Mouse (Mus musculus): Measurements from ENCODE around the gene Tfg.

Tfg gene

GRCm38 (mm10) chr16:56669520-56669919 lies 47.7 kb downstream of the Tfg start:
- TF ChIP-seq POU5F1 (IDR thresholded peaks at IDR 0.05; ENCODE audit: borderline replicate concordance, low read length) (no peak), NANOG (IDR thresholded peaks at IDR 0.05; ENCODE audit: borderline replicate concordance, low read length) (no peak), CTCF (conservative IDR thresholded peaks at IDR 0.05; ENCODE audit: low read length) (no peak)
- Histone ChIP-seq H3K4me3 (replicated peaks; ENCODE audit: low read length) (no peak overlapping the region), H3K36me3 (ENCODE audit: insufficient read depth, low read length) (no peaks in the 10 kb centered on the region), H3K9me3 (ENCODE audit: low read length) (no peaks in the 10 kb centered on the region), H3K4me1 (replicated peaks; ENCODE audit: low read depth, low read length) (no peaks in the 10 kb centered on the region), H3K27me3 (ENCODE audit: insufficient read depth, low read length) (no peaks in the 10 kb centered on the region)

- H3K4me3 ChIP-seq (replicated peaks; ENCODE audit: low read length): no peak overlapping the region
- H3K36me3 ChIP-seq (ENCODE audit: insufficient read depth, low read length): no peaks in the 10 kb centered on the region
- H3K4me1 ChIP-seq (replicated peaks; ENCODE audit: low read depth, low read length): no peaks in the 10 kb centered on the region
- no peaks in the 10 kb centered on the region for H3K9me3 ChIP-seq (ENCODE audit: low read length)
- no peaks in the 10 kb centered on the region for H3K27me3 ChIP-seq (ENCODE audit: insufficient read depth, low read length)
- TF ChIP-seq CTCF (conservative IDR thresholded peaks at IDR 0.05; ENCODE audit: low read length) (no peak), NANOG (IDR thresholded peaks at IDR 0.05; ENCODE audit: borderline replicate concordance, low read length) (no peak), POU5F1 (IDR thresholded peaks at IDR 0.05; ENCODE audit: borderline replicate concordance, low read length) (no peak)
Measured at GRCm38 (mm10) chr16:56658866-56659265, 58.4 kb downstream of the Tfg start.

- no peak for TF ChIP-seq NANOG (IDR thresholded peaks at IDR 0.05; ENCODE audit: borderline replicate concordance, low read length)
- no peak for TF ChIP-seq POU5F1 (IDR thresholded peaks at IDR 0.05; ENCODE audit: borderline replicate concordance, low read length)
- no peak for TF ChIP-seq CTCF (conservative IDR thresholded peaks at IDR 0.05; ENCODE audit: low read length)
- H3K4me1 ChIP-seq (replicated peaks; ENCODE audit: low read depth, low read length): no peaks in the 10 kb centered on the region
- no peaks in the 10 kb centered on the region for H3K9me3 ChIP-seq (ENCODE audit: low read length)
- H3K36me3 ChIP-seq (ENCODE audit: insufficient read depth, low read length): no peaks in the 10 kb centered on the region
- no peaks in the 10 kb centered on the region for H3K27me3 ChIP-seq (ENCODE audit: insufficient read depth, low read length)
- no peak overlapping the region for H3K4me3 ChIP-seq (replicated peaks; ENCODE audit: low read length)
Measured at GRCm38 (mm10) chr16:56655193-56655910, 61.9 kb downstream of the Tfg start.

- no peaks in the 10 kb centered on the region for H3K27me3 ChIP-seq (ENCODE audit: insufficient read depth, low read length)
- H3K4me3 ChIP-seq (replicated peaks; ENCODE audit: low read length): no peak overlapping the region
- no peaks in the 10 kb centered on the region for H3K9me3 ChIP-seq (ENCODE audit: low read length)
- TF ChIP-seq CTCF (conservative IDR thresholded peaks at IDR 0.05; ENCODE audit: low read length) (no peak), POU5F1 (IDR thresholded peaks at IDR 0.05; ENCODE audit: borderline replicate concordance, low read length) (no peak), NANOG (IDR thresholded peaks at IDR 0.05; ENCODE audit: borderline replicate concordance, low read length) (no peak)
- H3K4me1 ChIP-seq (replicated peaks; ENCODE audit: low read depth, low read length): no peaks in the 10 kb centered on the region
- no peaks in the 10 kb centered on the region for H3K36me3 ChIP-seq (ENCODE audit: insufficient read depth, low read length)
Measured at GRCm38 (mm10) chr16:56646382-56647172, 70.7 kb downstream of the Tfg start.

- no peak overlapping the region for H3K4me3 ChIP-seq (replicated peaks; ENCODE audit: low read length)
- TF ChIP-seq POU5F1 (IDR thresholded peaks at IDR 0.05; ENCODE audit: borderline replicate concordance, low read length) (no peak), CTCF (conservative IDR thresholded peaks at IDR 0.05; ENCODE audit: low read length) (no peak)
- H3K4me1 ChIP-seq (replicated peaks; ENCODE audit: low read depth, low read length): no peaks in the 10 kb centered on the region
- no peaks in the 10 kb centered on the region for H3K36me3 ChIP-seq (ENCODE audit: insufficient read depth, low read length)
- no peaks in the 10 kb centered on the region for H3K9me3 ChIP-seq (ENCODE audit: low read length)
- H3K27me3 ChIP-seq (ENCODE audit: insufficient read depth, low read length): no peaks in the 10 kb centered on the region
Measured at GRCm38 (mm10) chr16:56645251-56645650, 72.0 kb downstream of the Tfg start.
